Mouse (Mus musculus) ES-E14 (cell line): ENCODE measurements around the gene Ern2. TPM values are rescaled to one million over a fixed set of nuclear protein-coding genes. Genes with fewer than 3 reads are reported as not detected.
A peak's percentile ranks its signal among the peaks of the same experiment; 100 is the strongest.

Experiments used
- DNase-seq: peaks from one replicate; pipeline ENCODE4 v3.0.0-alpha.2; 2013; ENCODE audit warnings: low read depth, low spot score
- H3K27ac ChIP-seq: 2 replicates; pipeline ENCODE4 v1.5.1; 2012; ENCODE audit warnings: low read depth, mild to moderate bottlenecking, low read length, moderate library complexity, mixed read lengths; ENCODE audit not compliant: poor library complexity, insufficient read depth, severe bottlenecking
- H3K36me3 ChIP-seq: 2 replicates; pipeline ENCODE4 v1.6.1; 2012; ENCODE audit warnings: mild to moderate bottlenecking, low read length, moderate library complexity, mixed read lengths; ENCODE audit not compliant: control insufficient read depth, poor library complexity, insufficient read depth, severe bottlenecking
- H3K4me1 ChIP-seq, 2 experiments: fragments of 150-350 bp in 1 of 2; sonication (generic) in 1 of 2; 2 replicates each; pipeline ENCODE4 v1.6.1; 2012; ENCODE audit warnings: low read length in 2 of 2, mild to moderate bottlenecking in 1 of 2, mixed read lengths in 1 of 2; ENCODE audit not compliant: control insufficient read depth in 2 of 2, insufficient read depth in 2 of 2, poor library complexity in 1 of 2
- H3K4me3 ChIP-seq, 2 experiments: fragments of 150-350 bp in 1 of 2; sonication (generic) in 1 of 2; 2 replicates each; pipeline ENCODE4 v1.5.1; 2012; ENCODE audit warnings: low read length in 2 of 2, low read depth in 1 of 2, mild to moderate bottlenecking in 1 of 2, mixed read lengths in 1 of 2; ENCODE audit not compliant: insufficient read depth in 1 of 2, poor library complexity in 1 of 2, severe bottlenecking in 1 of 2
- H3K9ac ChIP-seq: 2 replicates; pipeline ENCODE4 v1.6.1; 2012; ENCODE audit warnings: low read depth, mild to moderate bottlenecking, low read length, mixed read lengths; ENCODE audit not compliant: poor library complexity, insufficient read depth, severe bottlenecking
- H3K9me3 ChIP-seq: fragments of 150-350 bp; sonication (generic); 2 replicates; pipeline ENCODE4 v1.6.1; 2012; ENCODE audit warnings: low read depth, mild to moderate bottlenecking, low read length; ENCODE audit not compliant: control insufficient read depth, insufficient read depth
- CHD2 ChIP-seq: IDR thresholded peaks from 2 replicates; pipeline ENCODE4 v1.6.1; 2014; ENCODE audit warnings: mild to moderate bottlenecking, low read depth, low read length, inconsistent platforms
- HCFC1 ChIP-seq: IDR thresholded peaks from 2 replicates; pipeline ENCODE4 v1.6.1; 2012; ENCODE audit warnings: low read length, inconsistent platforms, borderline replicate concordance; ENCODE audit not compliant: insufficient read depth
- MAFK ChIP-seq: IDR thresholded peaks from 2 replicates; pipeline ENCODE4 v1.6.1; 2014; ENCODE audit warnings: mild to moderate bottlenecking, low read depth, low read length, inconsistent platforms; ENCODE audit not compliant: insufficient read depth
- ZC3H11A ChIP-seq: IDR thresholded peaks from 2 replicates; pipeline ENCODE4 v1.6.1; 2012; ENCODE audit warnings: low read depth, mild to moderate bottlenecking, inconsistent platforms, low read length, borderline replicate concordance
- ZNF384 ChIP-seq: IDR thresholded peaks from 2 replicates; pipeline ENCODE4 v1.6.1; 2012; ENCODE audit warnings: low read depth, low read length, inconsistent platforms
- in situ Hi-C, 2 experiments: fragments of 600-800 bp; cut with MboI; formaldehyde crosslinking; loops; one replicate each; pipeline ENCODE4 v1.15.1; 2025; ENCODE audit warnings: low sequenced_read_pairs in 2 of 2, inconsistent platforms in 1 of 2; ENCODE audit not compliant: unreplicated experiment in 2 of 2
- total RNA-seq: library from RNA; depleted of rRNA; stranded (reverse); fragments of 300-350 nt; gene quantifications from 2 replicates; pipeline ENCODE4 v1.2.3, GENCODE M21; 2012; rRNA removed

Gene Ern2
- 0.11 TPM in 1 of 2 replicates, not detected in the other for total RNA-seq

GRCm38 (mm10) chr7:122186043-122186442 lies at the start of gene Ern2:
Ern2 (minus strand) TSS chr7:122186207.
- Histone ChIP-seq H3K27ac (no peak within 1 kb of the TSS), H3K9me3 (no peaks in the 10 kb centered on the region), H3K4me1 (peaks cover 0 to 7% of the 10 kb centered on the region in 2 experiments; a peak in 2 of 4 replicates), H3K9ac (no peak within 1 kb of the TSS), H3K36me3 (no peaks in the 10 kb centered on the region), H3K4me3 (no peak within 1 kb of the TSS)
- no peak for DNase-seq
- in situ Hi-C loops = no loop called here
- TF ChIP-seq HCFC1 = no peak
- no peak for TF ChIP-seq MAFK
- TF ChIP-seq ZNF384 = no peak
- TF ChIP-seq ZC3H11A = no peak
- no peak for TF ChIP-seq CHD2

- in situ Hi-C loops = no loop called here
- Histone ChIP-seq H3K4me3 (no peak overlapping the region), H3K9me3 (no peaks in the 10 kb centered on the region), H3K9ac (no peak overlapping the region), H3K27ac (no peak overlapping the region), H3K36me3 (no peaks in the 10 kb centered on the region), H3K4me1 (peaks cover 0 to 7% of the 10 kb centered on the region in 2 experiments; a peak in 1 of 4 replicates)
- TF ChIP-seq HCFC1 (no peak), ZC3H11A (no peak), ZNF384 (no peak), MAFK (no peak), CHD2 (no peak)
- DNase-seq = no peak
These were observed 44.9 kb upstream of the Ern2 start for GRCm38 (mm10) chr7:122230866-122231265.

- Histone ChIP-seq H3K4me1 (peaks cover 0 to 7% of the 10 kb centered on the region in 2 experiments; a peak in 1 of 4 replicates), H3K4me3 (no peak overlapping the region), H3K27ac (no peak overlapping the region; the same call in 1 of the 2 replicates), H3K36me3 (no peaks in the 10 kb centered on the region), H3K9ac (no peak overlapping the region), H3K9me3 (no peaks in the 10 kb centered on the region)
- in situ Hi-C loops = no loop called here
- no peak for TF ChIP-seq HCFC1
- no peak for TF ChIP-seq MAFK
- TF ChIP-seq CHD2 = no peak
- TF ChIP-seq ZC3H11A = no peak
- TF ChIP-seq ZNF384 = no peak
- peak; percentile 41 for DNase-seq
These were observed 43.9 kb upstream of the Ern2 start for GRCm38 (mm10) chr7:122229916-122230315.

- in situ Hi-C loops = no loop called here
- peaks cover 0 to 7% of the 10 kb centered on the region in 2 experiments; a peak in 1 of 4 replicates for H3K4me1 ChIP-seq
- no peaks in the 10 kb centered on the region for H3K36me3 ChIP-seq
- no peak for TF ChIP-seq MAFK
- H3K9me3 ChIP-seq = no peaks in the 10 kb centered on the region
- no peak for DNase-seq
- H3K4me3 ChIP-seq = no peak overlapping the region
- H3K9ac ChIP-seq = no peak overlapping the region
- H3K27ac ChIP-seq = no peak overlapping the region
These were observed 43.3 kb upstream of the Ern2 start for GRCm38 (mm10) chr7:122229306-122229705.

GRCm38 (mm10) chr7:122226744-122227143 lies 40.7 kb upstream of the Ern2 start:
- TF ChIP-seq ZNF384 (no peak), CHD2 (no peak), ZC3H11A (no peak), MAFK (no peak), HCFC1 (no peak)
- peaks cover 0 to 7% of the 10 kb centered on the region in 2 experiments; a peak in 1 of 4 replicates for H3K4me1 ChIP-seq
- in situ Hi-C loops = no loop called here
- H3K36me3 ChIP-seq = no peaks in the 10 kb centered on the region
- H3K9me3 ChIP-seq = no peaks in the 10 kb centered on the region
- H3K27ac ChIP-seq = no peak overlapping the region
- DNase-seq = no peak
- no peak overlapping the region for H3K4me3 ChIP-seq
- H3K9ac ChIP-seq = no peak overlapping the region
